Comparison of ENCODE assay signal across 7 mouse cellular contexts in genomic region chr9:31912921-31913738, GRCm38 (mm10). TPM values are rescaled to one million over a fixed set of nuclear protein-coding genes. Genes with fewer than 3 reads are reported as not detected.
DNase-seq lines count a peak whose midpoint lies in the region; ATAC-seq lines count a peak whose summit lies in the region.

Gene Barx2 (minus strand): TSS chr9:31913462.

- peak; percentile 73 for DNase-seq in forebrain, embryonic 10.5 days (ENCODE audit: extremely low spot score, low spot score)
- DNase-seq in liver = peak; percentile 30
- DNase-seq in neural tube, embryonic 11.5 days (ENCODE audit: low spot score) = peak; percentile 72
- peak; percentile 39 to 49 for DNase-seq in thymus, postnatal 10 days (ENCODE audit: low spot score in 2 of 2)

- ATAC-seq in heart, embryonic 12.5 days (ENCODE audit: insufficient number of reproducible peaks, low FRiP score) = peak; percentile 36; the same call in 1 of the 2 replicates
- peak; percentile 84 for ATAC-seq in kidney, embryonic 16.5 days (ENCODE audit: low FRiP score, low TSS enrichment)
- peak; percentile 67 for ATAC-seq in neural tube, embryonic 11.5 days (ENCODE audit: insufficient read depth, low FRiP score, low TSS enrichment)

- H3K4me3 ChIP-seq in brown adipose tissue, adult 24 weeks (ENCODE audit: insufficient read depth, low read depth, low read length) = peak within 1 kb of the TSS; percentile 32
- peak within 1 kb of the TSS; percentile 63 for H3K4me3 ChIP-seq in forebrain, embryonic 10.5 days
- peak within 1 kb of the TSS; percentile 63 for H3K4me3 ChIP-seq in heart, embryonic 12.5 days
- H3K4me3 ChIP-seq in kidney, embryonic 16.5 days (ENCODE audit: low read length) = peak within 1 kb of the TSS; percentile 57
- H3K4me3 ChIP-seq in neural tube, embryonic 11.5 days (ENCODE audit: low read depth, low read length) = peak within 1 kb of the TSS; percentile 53

- peak within 1 kb of the TSS; percentile 98 for H3K4me2 ChIP-seq in heart, embryonic 12.5 days
- H3K4me2 ChIP-seq in kidney, embryonic 16.5 days (replicated peaks; ENCODE audit: low read depth, low read length) = peak within 1 kb of the TSS; percentile 97
- H3K4me2 ChIP-seq in neural tube, embryonic 11.5 days (ENCODE audit: low read depth) = peak within 1 kb of the TSS; percentile 97

- H3K9me3 ChIP-seq in forebrain, embryonic 10.5 days = no peaks in the 10 kb centered on the region
- H3K9me3 ChIP-seq in heart, embryonic 12.5 days (replicated peaks) = no peaks in the 10 kb centered on the region
- H3K9me3 ChIP-seq in kidney, embryonic 16.5 days (ENCODE audit: low read length) = no peaks in the 10 kb centered on the region
- H3K9me3 ChIP-seq in neural tube, embryonic 11.5 days (ENCODE audit: control insufficient read depth, low read length) = no peaks in the 10 kb centered on the region

- peak within 1 kb of the TSS; percentile 48 for H3K9ac ChIP-seq in heart, embryonic 12.5 days
- H3K9ac ChIP-seq in kidney, embryonic 16.5 days (replicated peaks; ENCODE audit: low read length) = peak within 1 kb of the TSS; percentile 49
- no peak within 1 kb of the TSS; the same call in 1 of the 2 replicates for H3K9ac ChIP-seq in neural tube, embryonic 11.5 days (ENCODE audit: low read length)

- no peaks in the 10 kb centered on the region for H3K36me3 ChIP-seq in forebrain, embryonic 10.5 days (replicated peaks)
- no peaks in the 10 kb centered on the region for H3K36me3 ChIP-seq in heart, embryonic 12.5 days
- H3K36me3 ChIP-seq in kidney, embryonic 16.5 days (ENCODE audit: insufficient read depth, low read length) = no peaks in the 10 kb centered on the region
- H3K36me3 ChIP-seq in neural tube, embryonic 11.5 days (ENCODE audit: control insufficient read depth, insufficient read depth, low read length) = no peaks in the 10 kb centered on the region

- no peaks in the 10 kb centered on the region; the same call in 1 of the 2 replicates for H3K4me1 ChIP-seq in brown adipose tissue, adult 24 weeks (ENCODE audit: control insufficient read depth, insufficient read depth, insufficient read length, low read length)
- peaks cover 30% of the 10 kb centered on the region for H3K4me1 ChIP-seq in forebrain, embryonic 10.5 days
- H3K4me1 ChIP-seq in heart, embryonic 12.5 days (replicated peaks) = peaks cover 20% of the 10 kb centered on the region
- H3K4me1 ChIP-seq in kidney, embryonic 16.5 days (ENCODE audit: insufficient read depth, low read length) = peaks cover 16% of the 10 kb centered on the region
- no peaks in the 10 kb centered on the region; the same call in none of the 2 replicates for H3K4me1 ChIP-seq in neural tube, embryonic 11.5 days (ENCODE audit: control insufficient read depth, insufficient read depth, low read length)

- H3K27ac ChIP-seq in brown adipose tissue, adult 24 weeks (replicated peaks; ENCODE audit: low read depth, low read length) = no peak within 1 kb of the TSS
- 0 out of 2 replicates have a peak within 1 kb of the TSS, but pooled peaks have one; percentile 30 for H3K27ac ChIP-seq in forebrain, embryonic 10.5 days
- no peak within 1 kb of the TSS for H3K27ac ChIP-seq in heart, embryonic 12.5 days (ENCODE audit: poor library complexity, severe bottlenecking)
- no peak within 1 kb of the TSS for H3K27ac ChIP-seq in kidney, embryonic 16.5 days (ENCODE audit: low read length)
- no peak within 1 kb of the TSS for H3K27ac ChIP-seq in neural tube, embryonic 11.5 days (ENCODE audit: low read depth, low read length)

- H3K27me3 ChIP-seq in forebrain, embryonic 10.5 days (ENCODE audit: poor library complexity, severe bottlenecking) = peaks cover 100% of the 10 kb centered on the region
- peaks cover 86% of the 10 kb centered on the region for H3K27me3 ChIP-seq in heart, embryonic 12.5 days (replicated peaks)
- H3K27me3 ChIP-seq in kidney, embryonic 16.5 days (ENCODE audit: insufficient read depth, low read length) = peaks cover 87% of the 10 kb centered on the region
- peaks cover 72% of the 10 kb centered on the region for H3K27me3 ChIP-seq in neural tube, embryonic 11.5 days (ENCODE audit: control insufficient read depth, insufficient read depth, low read length)

- under 1% methylated on average over 80 of the region's 81 CpGs for WGBS in forebrain, embryonic 10.5 days
- under 1% methylated on average over 69 of the region's 81 CpGs for WGBS in heart, embryonic 12.5 days
- under 1% methylated on average over 72 of the region's 81 CpGs for WGBS in kidney, embryonic 16.5 days
- under 1% methylated on average over 75 of the region's 81 CpGs for WGBS in neural tube, embryonic 11.5 days

RNA-seq across cellular contexts. Expression of gene Barx2, which starts in this region (rescaled TPM):
- polyA plus RNA-seq in brown adipose tissue, adult 24 weeks (2012; ENCODE audit: insufficient read depth, insufficient read length, missing spikeins) = not detected in 2 replicates
- not detected in 2 replicates for polyA plus RNA-seq in forebrain, embryonic 10.5 days (2016; fragmentation: Nextera tagmentation; extraction: Ambion mirVana)
- polyA plus RNA-seq in heart, embryonic 12.5 days (2016; fragmentation: Nextera tagmentation; extraction: Ambion mirVana) = not detected in 2 replicates
- polyA plus RNA-seq in kidney, embryonic 16.5 days (2015; fragmentation: Nextera tagmentation; extraction: Ambion mirVana) = not detected in 2 replicates
- polyA plus RNA-seq in neural tube, embryonic 11.5 days (2014; fragmentation: Nextera tagmentation; extraction: Ambion mirVana) = 0.31 and 0.39 TPM in 2 replicates

Comparison
In these comparisons a context has a peak if more than half of its experiments do, and no peak if none do; other contexts are left out.
1. Peak in DNase-seq, H3K4me3 ChIP-seq and H3K27ac ChIP-seq in forebrain, embryonic 10.5 days; RNA of the gene not detected or under 1 TPM.
2. Peak in ATAC-seq, H3K4me3 ChIP-seq, H3K9ac ChIP-seq and H3K4me2 ChIP-seq in heart, embryonic 12.5 days; RNA of the gene not detected or under 1 TPM.
3. Peak in ATAC-seq, H3K4me3 ChIP-seq, H3K9ac ChIP-seq and H3K4me2 ChIP-seq in kidney, embryonic 16.5 days; RNA of the gene not detected or under 1 TPM.
4. Peak in DNase-seq, ATAC-seq, H3K4me3 ChIP-seq and H3K4me2 ChIP-seq in neural tube, embryonic 11.5 days; RNA of the gene not detected or under 1 TPM.